Mouse (Mus musculus): ENCODE data around the gene Setd1a. TPM values are rescaled to one million over a fixed set of nuclear protein-coding genes. Genes with fewer than 3 reads are reported as not detected.

The Setd1a gene
- total and polyA plus RNA-seq, 3 experiments: 4.5 to 51.0 (median 9.8) TPM

- H3K27me3 ChIP-seq (replicated peaks): no peaks in the 10 kb centered on the region
- H3K79me2 ChIP-seq (replicated peaks; ENCODE audit: control insufficient read depth, extremely low read depth, insufficient read depth, poor library complexity, severe bottlenecking): no peaks in the 10 kb centered on the region
- H3K4me3 ChIP-seq (replicated peaks in 1 of 3; ENCODE audit: low read depth in 2 of 3, low read length in 2 of 3, poor library complexity in 1 of 3): no peak overlapping the region
- H3K36me3 ChIP-seq (replicated peaks in 1 of 2; ENCODE audit: control insufficient read depth in 1 of 2, insufficient read depth in 1 of 2, low read length in 1 of 2): peaks cover 40 to 98% of the 10 kb centered on the region in 2 experiments
- H3K9ac ChIP-seq (ENCODE audit: insufficient read depth, low read depth): no peak overlapping the region
- H3K27ac ChIP-seq (ENCODE audit: insufficient read depth, low read depth): no peak overlapping the region
- in situ Hi-C loops (cut with MboI; ENCODE audit: low pct_ligation_motif_present, low pct_unique_long_range_greater_than_20kb, low sequenced_read_pairs): loop anchor here (25.0 kb wide), 1 partner anchor 391 kb away; no protein-coding TSS in a partner anchor
- H3K4me2 ChIP-seq (ENCODE audit: insufficient read depth, low read depth, poor library complexity, severe bottlenecking): no peak overlapping the region
- TF ChIP-seq ELF1 (IDR thresholded peaks at IDR 0.05; ENCODE audit: low read depth, low read length) (no peak), JUN (IDR thresholded peaks at IDR 0.05; ENCODE audit: insufficient read depth, low read depth, low read length) (no peak)
- peaks cover 0 to 13% of the 10 kb centered on the region in 2 experiments; a peak in 1 of 4 replicates for H3K4me1 ChIP-seq (ENCODE audit: control insufficient read depth in 1 of 2, insufficient read depth in 2 of 2)
- H3K9me3 ChIP-seq (replicated peaks; ENCODE audit: low read length): no peaks in the 10 kb centered on the region
- dilution Hi-C loops (cut with MboI; ENCODE audit: extremely low pct_ligation_motif_present, extremely low pct_unique_long_range_greater_than_20kb, low sequenced_read_pairs): no loop called here
- DNase-seq (ENCODE audit: extremely low read depth): no peak
Measured at GRCm38 (mm10) chr7:127753741-127754140, 22.7 kb upstream of the Setd1a start.

DNA sequence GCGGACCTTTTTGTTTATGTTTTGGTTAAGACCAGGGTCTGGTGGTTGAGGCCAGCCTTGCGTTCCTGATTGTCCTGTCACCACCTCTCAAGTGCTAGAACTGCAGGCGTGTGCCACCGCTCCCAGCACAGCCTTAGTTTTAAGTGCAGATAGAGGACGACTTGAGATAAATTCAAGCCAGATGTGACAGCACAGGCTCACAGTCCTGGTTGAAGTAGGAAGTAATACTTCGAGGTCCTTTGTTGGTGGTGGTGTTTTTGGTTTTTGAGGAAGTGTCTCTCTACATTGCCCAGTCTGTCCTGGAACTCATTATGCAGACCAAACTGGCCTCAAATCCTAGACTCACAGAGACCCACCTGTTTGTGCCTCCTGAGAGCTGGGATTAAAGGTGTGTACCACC, 16.8 kb upstream of the Setd1a start:
- no peak for DNase-seq (ENCODE audit: extremely low read depth)
- Histone ChIP-seq H3K9ac (ENCODE audit: insufficient read depth, low read depth) (no peak overlapping the region), H3K36me3 (replicated peaks in 1 of 2; ENCODE audit: control insufficient read depth in 1 of 2, insufficient read depth in 1 of 2, low read length in 1 of 2) (peaks cover 20 to 68% of the 10 kb centered on the region in 2 experiments), H3K4me3 (replicated peaks in 1 of 3; ENCODE audit: low read depth in 2 of 3, low read length in 2 of 3, poor library complexity in 1 of 3) (no peak overlapping the region), H3K9me3 (replicated peaks; ENCODE audit: low read length) (no peaks in the 10 kb centered on the region), H3K79me2 (replicated peaks; ENCODE audit: control insufficient read depth, extremely low read depth, insufficient read depth, poor library complexity, severe bottlenecking) (no peaks in the 10 kb centered on the region), H3K4me1 (ENCODE audit: control insufficient read depth in 1 of 2, insufficient read depth in 2 of 2) (peaks cover 0 to 38% of the 10 kb centered on the region in 2 experiments; a peak in 2 of 4 replicates), H3K4me2 (ENCODE audit: insufficient read depth, low read depth, poor library complexity, severe bottlenecking) (no peak overlapping the region), H3K27ac (ENCODE audit: insufficient read depth, low read depth) (no peak overlapping the region), H3K27me3 (replicated peaks) (no peaks in the 10 kb centered on the region)
- in situ Hi-C loops (cut with MboI; ENCODE audit: low pct_ligation_motif_present, low pct_unique_long_range_greater_than_20kb, low sequenced_read_pairs) (loop anchor here (5.0 to 25.0 kb wide), 3 partner anchors 77 to 657 kb away; no protein-coding TSS in a partner anchor), dilution Hi-C loops (cut with MboI; ENCODE audit: extremely low pct_ligation_motif_present, extremely low pct_unique_long_range_greater_than_20kb, low sequenced_read_pairs) (no loop called here)
- TF ChIP-seq RCOR1 (conservative IDR thresholded peaks at IDR 0.05; ENCODE audit: low read depth, low read length) (no peak), MXI1 (IDR thresholded peaks at IDR 0.05; ENCODE audit: low read depth, low read length) (no peak), POLR2AphosphoS2 (IDR thresholded peaks at IDR 0.05; ENCODE audit: low read depth, low read length) (no peak), CTCF (conservative IDR thresholded peaks at IDR 0.05 in 1 of 2, IDR thresholded peaks at IDR 0.05 in 1 of 2; ENCODE audit: low read depth in 2 of 2, low read length in 2 of 2) (no peak), MAX (IDR thresholded peaks at IDR 0.05; ENCODE audit: low read length) (no peak), NRF1 (IDR thresholded peaks at IDR 0.05; ENCODE audit: low read depth, low read length) (no peak), PAX5 (IDR thresholded peaks at IDR 0.05; ENCODE audit: low read length) (no peak), ZKSCAN1 (IDR thresholded peaks at IDR 0.05; ENCODE audit: borderline replicate concordance, low read depth, low read length) (no peak), ETS1 (conservative IDR thresholded peaks at IDR 0.05; ENCODE audit: low read depth, low read length) (no peak), CHD1 (IDR thresholded peaks at IDR 0.05; ENCODE audit: low read depth, low read length) (no peak), JUND (conservative IDR thresholded peaks at IDR 0.05; ENCODE audit: low read depth, low read length) (no peak), ZMIZ1 (IDR thresholded peaks at IDR 0.05; ENCODE audit: low read depth, low read length) (no peak), RAD21 (IDR thresholded peaks at IDR 0.05; ENCODE audit: low read depth, low read length) (no peak), EP300 (IDR thresholded peaks at IDR 0.05; ENCODE audit: low read length) (no peak), GABPA (IDR thresholded peaks at IDR 0.05; ENCODE audit: insufficient replicate concordance, low read depth, low read length) (no peak), USF2 (conservative IDR thresholded peaks at IDR 0.05; ENCODE audit: low read depth, low read length) (no peak)

All from CH12.LX (cell line).